24 mouse cellular contexts compared by ENCODE assay signal in the genomic region with DNA sequence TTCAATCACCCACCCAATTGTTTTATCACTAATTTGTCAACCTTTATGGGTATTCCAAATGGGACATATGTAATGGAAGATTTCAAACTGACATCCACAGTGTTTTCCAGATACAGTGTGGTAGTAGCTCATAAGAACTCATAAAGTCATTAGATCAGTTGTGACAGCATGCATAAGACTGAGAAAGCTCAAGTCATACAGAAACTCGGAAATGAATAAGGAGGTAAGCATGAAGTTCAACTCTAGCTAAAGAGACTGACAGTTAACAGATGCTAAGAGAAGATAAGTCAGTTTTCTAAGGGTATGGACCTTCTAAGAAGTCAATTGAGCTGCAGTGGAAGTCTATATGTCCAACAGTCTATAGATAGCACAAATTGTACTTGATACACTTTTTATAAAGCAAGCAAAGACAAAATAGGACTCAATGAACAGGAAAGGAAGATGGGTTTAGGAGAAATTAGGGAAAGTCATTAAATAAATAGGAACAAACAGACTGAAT.
DNase-seq lines count a peak whose midpoint lies in the region; ATAC-seq and TF ChIP-seq lines count a peak whose summit lies in the region.
"Had no signal": no experiment of that assay in that cellular context is flagged by ENCODE, and none has a peak within 500 bp of the region (broad histone marks: within the 10 kb centered on the region; RNA-seq: fewer than 3 reads in every experiment).

No protein-coding gene starts in this region.

- H3K27me3 ChIP-seq in liver, embryonic 11.5 days (replicated peaks; ENCODE audit: control insufficient read depth, insufficient read depth, low read length): no peaks in the 10 kb centered on the region
- no peaks in the 10 kb centered on the region for H3K27me3 ChIP-seq in liver, postnatal 0 days (ENCODE audit: insufficient read depth, low read length)
- no peaks in the 10 kb centered on the region for H3K27me3 ChIP-seq in midbrain, embryonic 11.5 days (ENCODE audit: control insufficient read depth, insufficient read depth, low read length)
- H3K27me3 ChIP-seq in midbrain, embryonic 16.5 days (ENCODE audit: control insufficient read depth, insufficient read depth, low read depth, low read length): no peaks in the 10 kb centered on the region
- H3K27me3 ChIP-seq: embryonic facial prominence, embryonic 13.5 days; embryonic facial prominence, embryonic 15.5 days; forebrain, embryonic 12.5 days had no signal

- DNase-seq in liver, embryonic 11.5 days (ENCODE audit: low spot score): no peak
- DNase-seq in liver, postnatal 0 days: no peak
- DNase-seq in midbrain, embryonic 11.5 days (ENCODE audit: low spot score, missing footprints): peak; percentile 12
- no peak for DNase-seq in urinary bladder, postnatal 14 days (ENCODE audit: low spot score)
- DNase-seq: adrenal gland, adult 2 months; adrenal gland, postnatal 10 days; adrenal gland, postnatal 25 days; B cell, adult 2 months; cerebellum, adult 11 months; cerebellum, adult 18-20 months; cerebellum, adult 8-10 months; cerebellum, adult 9-11 months; cerebellum, postnatal 14 days; cerebellum, postnatal 36 days; embryo, embryonic 11 days had no signal

- TF ChIP-seq EP300 in liver, postnatal 0 days (IDR thresholded peaks at IDR 0.05; ENCODE audit: low read depth): no peak

- WGBS in liver, embryonic 11.5 days: 53% methylated on average over 1 of the region's 1 CpGs
- 52% methylated on average over 1 of the region's 1 CpGs for WGBS in liver, postnatal 0 days (ENCODE audit: insufficient replicate concordance)
- 83% methylated on average over 1 of the region's 1 CpGs for WGBS in midbrain, embryonic 11.5 days
- 73% methylated on average over 1 of the region's 1 CpGs for WGBS in midbrain, embryonic 16.5 days

- H3K27ac ChIP-seq in liver, embryonic 11.5 days (ENCODE audit: low read depth, low read length): no peak overlapping the region
- no peak overlapping the region for H3K27ac ChIP-seq in liver, postnatal 0 days (ENCODE audit: low read depth)
- H3K27ac ChIP-seq in midbrain, embryonic 11.5 days (ENCODE audit: low read depth, low read length): no peak overlapping the region
- no peak overlapping the region for H3K27ac ChIP-seq in midbrain, embryonic 16.5 days (ENCODE audit: low read length)
- H3K27ac ChIP-seq: embryonic facial prominence, embryonic 13.5 days; embryonic facial prominence, embryonic 15.5 days; forebrain, embryonic 10.5 days; forebrain, embryonic 12.5 days had no signal

- TF ChIP-seq CTCF in liver, postnatal 0 days (IDR thresholded peaks at IDR 0.05; ENCODE audit: low read depth): no peak

- no peak overlapping the region for H3K9ac ChIP-seq in liver, embryonic 11.5 days (ENCODE audit: low read depth, low read length)
- no peak overlapping the region for H3K9ac ChIP-seq in liver, postnatal 0 days (replicated peaks)
- H3K9ac ChIP-seq in midbrain, embryonic 11.5 days (ENCODE audit: low read length): no peak overlapping the region
- no peak overlapping the region for H3K9ac ChIP-seq in midbrain, embryonic 16.5 days (ENCODE audit: low read depth, low read length)
- H3K9ac ChIP-seq: embryonic facial prominence, embryonic 13.5 days; embryonic facial prominence, embryonic 15.5 days; forebrain, embryonic 12.5 days had no signal

- no peaks in the 10 kb centered on the region for H3K4me1 ChIP-seq in liver, embryonic 11.5 days (replicated peaks; ENCODE audit: control insufficient read depth, insufficient read depth, low read length)
- H3K4me1 ChIP-seq in liver, postnatal 0 days (ENCODE audit: insufficient read depth): no peaks in the 10 kb centered on the region
- no peaks in the 10 kb centered on the region for H3K4me1 ChIP-seq in midbrain, embryonic 11.5 days (ENCODE audit: control insufficient read depth, insufficient read depth, low read length)
- no peaks in the 10 kb centered on the region for H3K4me1 ChIP-seq in midbrain, embryonic 16.5 days (ENCODE audit: control insufficient read depth, insufficient read depth, low read length)
- H3K4me1 ChIP-seq: embryonic facial prominence, embryonic 13.5 days; embryonic facial prominence, embryonic 15.5 days; forebrain, embryonic 10.5 days; forebrain, embryonic 12.5 days had no signal

- no peaks in the 10 kb centered on the region for H3K9me3 ChIP-seq in liver, embryonic 11.5 days (ENCODE audit: control insufficient read depth, low read length)
- H3K9me3 ChIP-seq in liver, postnatal 0 days (ENCODE audit: low read length): no peaks in the 10 kb centered on the region
- H3K9me3 ChIP-seq in midbrain, embryonic 11.5 days (ENCODE audit: control insufficient read depth, low read length): no peaks in the 10 kb centered on the region
- H3K9me3 ChIP-seq in midbrain, embryonic 16.5 days (replicated peaks; ENCODE audit: control insufficient read depth, low read length, poor library complexity, severe bottlenecking): no peaks in the 10 kb centered on the region
- H3K9me3 ChIP-seq: embryonic facial prominence, embryonic 13.5 days; embryonic facial prominence, embryonic 15.5 days; forebrain, embryonic 10.5 days; forebrain, embryonic 12.5 days had no signal

- no peak overlapping the region for H3K4me3 ChIP-seq in liver, embryonic 11.5 days (ENCODE audit: low read depth, low read length)
- no peak overlapping the region for H3K4me3 ChIP-seq in liver, postnatal 0 days (ENCODE audit: low read depth, low read length)
- no peak overlapping the region for H3K4me3 ChIP-seq in midbrain, embryonic 11.5 days (ENCODE audit: low read depth, low read length)
- H3K4me3 ChIP-seq in midbrain, embryonic 16.5 days (ENCODE audit: low read depth, low read length): no peak overlapping the region
- H3K4me3 ChIP-seq: embryonic facial prominence, embryonic 13.5 days; embryonic facial prominence, embryonic 15.5 days; erythroblast, embryonic 14.5 days; forebrain, embryonic 10.5 days; forebrain, embryonic 12.5 days had no signal

- no peak overlapping the region for H3K4me2 ChIP-seq in liver, embryonic 11.5 days
- H3K4me2 ChIP-seq in liver, postnatal 0 days (ENCODE audit: low read depth, low read length): no peak overlapping the region
- no peak overlapping the region for H3K4me2 ChIP-seq in midbrain, embryonic 11.5 days
- H3K4me2 ChIP-seq in midbrain, embryonic 16.5 days (ENCODE audit: low read length): no peak overlapping the region
- H3K4me2 ChIP-seq: embryonic facial prominence, embryonic 13.5 days; embryonic facial prominence, embryonic 15.5 days; forebrain, embryonic 12.5 days had no signal

- no peaks in the 10 kb centered on the region for H3K36me3 ChIP-seq in liver, embryonic 11.5 days (ENCODE audit: control insufficient read depth, insufficient read depth, low read length)
- no peaks in the 10 kb centered on the region for H3K36me3 ChIP-seq in liver, postnatal 0 days (replicated peaks; ENCODE audit: insufficient read depth, low read length)
- H3K36me3 ChIP-seq in midbrain, embryonic 11.5 days (ENCODE audit: control insufficient read depth, insufficient read depth, low read length): no peaks in the 10 kb centered on the region
- H3K36me3 ChIP-seq in midbrain, embryonic 16.5 days (ENCODE audit: control insufficient read depth, insufficient read depth, low read length): no peaks in the 10 kb centered on the region
- H3K36me3 ChIP-seq: embryonic facial prominence, embryonic 13.5 days; embryonic facial prominence, embryonic 15.5 days; forebrain, embryonic 10.5 days; forebrain, embryonic 12.5 days had no signal

- peak; percentile 53; the same call in 1 of the 2 replicates for ATAC-seq in liver, embryonic 11.5 days (replicated peaks; ENCODE audit: low FRiP score)
- ATAC-seq in liver, postnatal 0 days: no peak
- no peak for ATAC-seq in midbrain, embryonic 11.5 days (ENCODE audit: low FRiP score)
- ATAC-seq in midbrain, embryonic 16.5 days: no peak
- ATAC-seq: CD4-positive, CD25-positive, alpha-beta regulatory T cell, adult 4 months; forebrain, embryonic 14.5 days; forebrain, embryonic 16.5 days had no signal
